Mouse (Mus musculus): ENCODE measurements at regions not wholly inside any gene's neighbourhood (a gene's known extent, or its start where the extent isn't known, plus 50 kb on each side); places are given as distances from the start of the nearest gene placed in this dataset.

DNA sequence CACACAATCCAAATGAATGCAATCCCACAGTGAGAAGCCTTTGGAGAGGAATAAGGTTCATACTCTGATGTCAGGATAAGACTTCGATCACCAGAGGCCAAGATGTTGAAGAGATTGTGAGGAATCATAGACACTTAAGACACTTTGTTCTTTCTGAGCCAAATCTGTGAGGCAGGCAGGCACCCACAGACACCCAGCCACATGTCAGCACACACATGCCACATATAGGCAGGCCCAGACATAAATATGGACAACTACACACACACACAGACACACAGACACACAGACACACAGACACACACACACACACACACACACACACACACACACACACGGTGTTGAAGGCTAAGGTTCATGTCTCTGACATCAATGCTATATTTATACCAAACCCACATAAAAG is 185.1 kb upstream of the Frmd6 start:
- TF ChIP-seq CTCF (IDR thresholded peaks at IDR 0.05; ENCODE audit: borderline replicate concordance, control insufficient read depth, extremely low read depth, insufficient read depth, low read length, poor library complexity) (no peak), POLR2A (IDR thresholded peaks at IDR 0.05; ENCODE audit: control insufficient read depth, extremely low read depth, insufficient read depth, low read length, poor library complexity) (no peak)

Measured in thymus, adult 2 months (tissue).